Mouse (Mus musculus) ES-E14 (cell line): ENCODE measurements around the gene Il1rapl1. TPM values are rescaled to one million over a fixed set of nuclear protein-coding genes. Genes with fewer than 3 reads are reported as not detected.

Experiments
- DNase-seq: peaks from one replicate; pipeline ENCODE4 v3.0.0-alpha.2; 2013; ENCODE audit warnings: low read depth, low spot score
- H3K27ac ChIP-seq: 2 replicates; pipeline ENCODE4 v1.5.1; 2012; ENCODE audit warnings: low read depth, mild to moderate bottlenecking, low read length, moderate library complexity, mixed read lengths; ENCODE audit not compliant: poor library complexity, insufficient read depth, severe bottlenecking
- H3K36me3 ChIP-seq: 2 replicates; pipeline ENCODE4 v1.6.1; 2012; ENCODE audit warnings: mild to moderate bottlenecking, low read length, moderate library complexity, mixed read lengths; ENCODE audit not compliant: control insufficient read depth, poor library complexity, insufficient read depth, severe bottlenecking
- H3K4me1 ChIP-seq, 2 experiments: fragments of 150-350 bp in 1 of 2; sonication (generic) in 1 of 2; 2 replicates each; pipeline ENCODE4 v1.6.1; 2012; ENCODE audit warnings: low read length in 2 of 2, mild to moderate bottlenecking in 1 of 2, mixed read lengths in 1 of 2; ENCODE audit not compliant: control insufficient read depth in 2 of 2, insufficient read depth in 2 of 2, poor library complexity in 1 of 2
- H3K4me3 ChIP-seq, 2 experiments: fragments of 150-350 bp in 1 of 2; sonication (generic) in 1 of 2; 2 replicates each; pipeline ENCODE4 v1.5.1; 2012; ENCODE audit warnings: low read length in 2 of 2, low read depth in 1 of 2, mild to moderate bottlenecking in 1 of 2, mixed read lengths in 1 of 2; ENCODE audit not compliant: insufficient read depth in 1 of 2, poor library complexity in 1 of 2, severe bottlenecking in 1 of 2
- H3K9ac ChIP-seq: 2 replicates; pipeline ENCODE4 v1.6.1; 2012; ENCODE audit warnings: low read depth, mild to moderate bottlenecking, low read length, mixed read lengths; ENCODE audit not compliant: poor library complexity, insufficient read depth, severe bottlenecking
- H3K9me3 ChIP-seq: fragments of 150-350 bp; sonication (generic); 2 replicates; pipeline ENCODE4 v1.6.1; 2012; ENCODE audit warnings: low read depth, mild to moderate bottlenecking, low read length; ENCODE audit not compliant: control insufficient read depth, insufficient read depth
- CHD2 ChIP-seq: IDR thresholded peaks from 2 replicates; pipeline ENCODE4 v1.6.1; 2014; ENCODE audit warnings: mild to moderate bottlenecking, low read depth, low read length, inconsistent platforms
- HCFC1 ChIP-seq: IDR thresholded peaks from 2 replicates; pipeline ENCODE4 v1.6.1; 2012; ENCODE audit warnings: low read length, inconsistent platforms, borderline replicate concordance; ENCODE audit not compliant: insufficient read depth
- MAFK ChIP-seq: IDR thresholded peaks from 2 replicates; pipeline ENCODE4 v1.6.1; 2014; ENCODE audit warnings: mild to moderate bottlenecking, low read depth, low read length, inconsistent platforms; ENCODE audit not compliant: insufficient read depth
- ZC3H11A ChIP-seq: IDR thresholded peaks from 2 replicates; pipeline ENCODE4 v1.6.1; 2012; ENCODE audit warnings: low read depth, mild to moderate bottlenecking, inconsistent platforms, low read length, borderline replicate concordance
- ZNF384 ChIP-seq: IDR thresholded peaks from 2 replicates; pipeline ENCODE4 v1.6.1; 2012; ENCODE audit warnings: low read depth, low read length, inconsistent platforms
- in situ Hi-C, 2 experiments: fragments of 600-800 bp; cut with MboI; formaldehyde crosslinking; loops; one replicate each; pipeline ENCODE4 v1.15.1; 2025; ENCODE audit warnings: low sequenced_read_pairs in 2 of 2, inconsistent platforms in 1 of 2; ENCODE audit not compliant: unreplicated experiment in 2 of 2
- total RNA-seq: library from RNA; depleted of rRNA; stranded (reverse); fragments of 300-350 nt; gene quantifications from 2 replicates; pipeline ENCODE4 v1.2.3, GENCODE M21; 2012; rRNA removed

Il1rapl1 gene
- total RNA-seq: not detected in 2 replicates

DNA sequence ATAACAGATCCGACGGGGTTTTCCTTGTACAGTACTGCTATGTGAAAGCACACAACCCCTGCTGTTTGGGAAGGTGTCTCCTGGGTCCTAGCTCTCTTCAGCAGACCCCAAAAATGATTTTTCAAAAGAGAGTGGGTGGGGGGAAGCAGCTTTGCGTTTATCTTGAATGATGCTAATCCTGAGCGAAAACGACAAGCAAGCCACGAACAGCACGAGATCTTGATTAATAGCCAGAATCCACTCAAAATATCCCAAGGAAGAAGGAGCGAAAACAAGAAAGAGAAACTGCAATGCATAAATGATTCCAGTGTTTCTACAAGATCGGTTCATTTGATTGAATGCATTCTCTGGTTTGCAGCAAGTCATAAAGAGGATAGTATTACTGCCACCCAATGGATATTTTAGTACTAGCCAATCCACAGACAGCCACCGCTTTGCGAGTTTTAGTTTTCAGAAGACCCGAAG, at the start of gene Il1rapl1:
TSS of gene Il1rapl1 (minus strand) at position 37 of the 465 bp plus-strand sequence.
- H3K9me3 ChIP-seq: no peaks in the 10 kb centered on the region
- in situ Hi-C loops: no loop called here
- H3K36me3 ChIP-seq: no peaks in the 10 kb centered on the region
- H3K4me3 ChIP-seq: no peak within 1 kb of the TSS
- no peak for DNase-seq
- TF ChIP-seq MAFK (no peak), CHD2 (no peak), ZC3H11A (no peak), ZNF384 (no peak), HCFC1 (no peak)
- H3K9ac ChIP-seq: no peak within 1 kb of the TSS
- H3K27ac ChIP-seq: no peak within 1 kb of the TSS
- no peaks in the 10 kb centered on the region for H3K4me1 ChIP-seq

DNA sequence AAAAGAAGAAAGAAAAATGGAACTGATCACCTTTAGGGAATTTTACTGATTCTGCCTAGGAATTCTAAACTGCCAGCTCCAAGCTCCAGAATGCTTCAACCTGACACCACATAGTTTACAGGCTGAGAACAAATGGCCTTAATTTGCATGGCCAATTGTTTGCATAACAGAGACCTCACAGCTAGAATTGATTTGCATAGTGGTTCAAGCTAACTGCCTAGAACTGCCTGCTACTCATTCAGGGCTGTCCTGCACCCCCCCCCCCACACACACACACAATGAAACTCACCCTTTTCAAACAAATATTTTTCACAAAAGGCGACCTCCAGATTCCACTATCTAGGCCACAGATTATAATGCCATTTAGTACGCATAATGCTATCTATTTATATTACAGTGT, 42.6 kb upstream of the Il1rapl1 start:
- in situ Hi-C loops: no loop called here
- peak; percentile 21 for DNase-seq
- no peaks in the 10 kb centered on the region for H3K9me3 ChIP-seq
- H3K4me1 ChIP-seq: no peaks in the 10 kb centered on the region; a peak in 1 of 4 replicates
- H3K27ac ChIP-seq: no peak overlapping the region; the same call in 1 of the 2 replicates
- H3K4me3 ChIP-seq: no peak overlapping the region
- H3K36me3 ChIP-seq: no peaks in the 10 kb centered on the region
- 0 out of 2 replicates have a peak, but pooled peaks have one; percentile 18 for TF ChIP-seq CHD2
- TF ChIP-seq HCFC1: no peak
- TF ChIP-seq MAFK: no peak
- no peak for TF ChIP-seq ZNF384
- TF ChIP-seq ZC3H11A: no peak
- no peak overlapping the region for H3K9ac ChIP-seq

- DNase-seq: no peak
- TF ChIP-seq CHD2 (no peak), ZNF384 (no peak), MAFK (no peak), HCFC1 (no peak), ZC3H11A (no peak)
- in situ Hi-C loops: no loop called here
Observed at GRCm38 (mm10) chrX:88125612-88126011, 10.2 kb upstream of the Il1rapl1 start.

GRCm38 (mm10) chrX:88120070-88120469, 4.6 kb upstream of the Il1rapl1 start:
- TF ChIP-seq ZNF384: no peak
- in situ Hi-C loops: no loop called here
- no peaks in the 10 kb centered on the region for H3K9me3 ChIP-seq
- no peaks in the 10 kb centered on the region for H3K36me3 ChIP-seq
- H3K9ac ChIP-seq: no peak overlapping the region
- no peak overlapping the region for H3K4me3 ChIP-seq
- H3K27ac ChIP-seq: no peak overlapping the region
- DNase-seq: no peak
- H3K4me1 ChIP-seq: no peaks in the 10 kb centered on the region

More at GRCm38 (mm10) chrX:88125612-88126011, 10.2 kb upstream of the Il1rapl1 start:
- no peak overlapping the region for H3K4me3 ChIP-seq
- no peaks in the 10 kb centered on the region for H3K36me3 ChIP-seq
- no peaks in the 10 kb centered on the region for H3K9me3 ChIP-seq
- H3K27ac ChIP-seq: no peak overlapping the region
- no peaks in the 10 kb centered on the region for H3K4me1 ChIP-seq
- no peak overlapping the region for H3K9ac ChIP-seq

GRCm38 (mm10) chrX:88117858-88118257, 2.4 kb upstream of the Il1rapl1 start:
- no peak overlapping the region for H3K9ac ChIP-seq
- H3K36me3 ChIP-seq: no peaks in the 10 kb centered on the region
- H3K27ac ChIP-seq: no peak overlapping the region
- in situ Hi-C loops: no loop called here
- DNase-seq: no peak
- no peaks in the 10 kb centered on the region for H3K4me1 ChIP-seq
- H3K9me3 ChIP-seq: no peaks in the 10 kb centered on the region
- TF ChIP-seq ZNF384 (no peak), HCFC1 (no peak), ZC3H11A (no peak), CHD2 (no peak), MAFK (no peak)
- H3K4me3 ChIP-seq: no peak overlapping the region
